Mouse (Mus musculus) kidney, embryonic 15.5 days (tissue): ENCODE results near the gene Cacng7. TPM values are rescaled to one million over a fixed set of nuclear protein-coding genes. Genes with fewer than 3 reads are reported as not detected.
A peak's percentile ranks its signal among the peaks of the same experiment; 100 is the strongest.

Experiments used
- ATAC-seq: fragments of 200-750 bp; cut with Nextera tagmentation; replicated peaks from 2 replicates; pipeline ENCODE4 v1.8.0; 2017; ENCODE audit warnings: moderate TSS enrichment; ENCODE audit not compliant: low FRiP score
- H3K27ac ChIP-seq: fragments of 300-500 bp; sonication (generic); 2 replicates; pipeline ENCODE4 v1.5.1; 2015; ENCODE audit warnings: mild to moderate bottlenecking, inconsistent platforms
- H3K27me3 ChIP-seq: fragments of 300-500 bp; sonication (generic); 2 replicates; pipeline ENCODE4 v1.6.1; 2015; ENCODE audit warnings: inconsistent platforms
- H3K36me3 ChIP-seq: fragments of 300-500 bp; sonication (generic); 2 replicates; pipeline ENCODE4 v1.6.1; 2015; ENCODE audit warnings: inconsistent platforms
- H3K4me1 ChIP-seq: fragments of 300-500 bp; sonication (generic); 2 replicates; pipeline ENCODE4 v1.6.1; 2015; ENCODE audit warnings: inconsistent platforms
- H3K4me2 ChIP-seq: fragments of 300-500 bp; sonication (generic); 2 replicates; pipeline ENCODE4 v1.6.1; 2015; ENCODE audit warnings: moderate library complexity, mild to moderate bottlenecking, inconsistent platforms
- H3K4me3 ChIP-seq: fragments of 300-500 bp; sonication (generic); replicated peaks from 2 replicates; pipeline ENCODE4 v1.5.1; 2015; ENCODE audit warnings: mild to moderate bottlenecking, inconsistent platforms
- H3K9ac ChIP-seq: fragments of 300-500 bp; sonication (generic); 2 replicates; pipeline ENCODE4 v1.6.1; 2015; ENCODE audit warnings: mild to moderate bottlenecking, inconsistent platforms
- H3K9me3 ChIP-seq: fragments of 300-500 bp; sonication (generic); replicated peaks from 2 replicates; pipeline ENCODE4 v1.6.1; 2016; ENCODE audit warnings: inconsistent platforms
- WGBS: fragments of 180-500 bp; shearing (Covaris S2); methylation state at CpG from one replicate; pipeline ENCODE4 v1.1.7; 2015; ENCODE audit warnings: mixed read lengths; 5-methylcytosine and 5-hydroxymethylcytosine counted together
- polyA plus RNA-seq: library from polyadenylated mRNA; unstranded; fragments of >200 nt; fragmentation: Nextera tagmentation; extraction: Ambion mirVana; gene quantifications from 2 replicates; pipeline ENCODE4 v1.2.1, GENCODE M21; 2015

The Cacng7 gene
- polyA plus RNA-seq, 1 experiment from 2014 or later, result 1.00 TPM

GRCm38 (mm10) chr7:3354850-3355249, 22.1 kb downstream of the Cacng7 start:
- H3K9ac ChIP-seq, result no peak overlapping the region
- peaks cover 6% of the 10 kb centered on the region for H3K36me3 ChIP-seq
- H3K27me3 ChIP-seq, result no peaks in the 10 kb centered on the region
- H3K4me2 ChIP-seq, result no peak overlapping the region
- H3K4me3 ChIP-seq, result no peak overlapping the region
- H3K4me1 ChIP-seq, result no peaks in the 10 kb centered on the region
- no peaks in the 10 kb centered on the region for H3K9me3 ChIP-seq
- no peak overlapping the region for H3K27ac ChIP-seq
- ATAC-seq, result no peak
- 90% methylated on average over 6 of the region's 6 CpGs for WGBS

GRCm38 (mm10) chr7:3360678-3361077, 27.9 kb downstream of the Cacng7 start:
- H3K4me1 ChIP-seq, result no peaks in the 10 kb centered on the region
- H3K36me3 ChIP-seq, result peaks cover 6% of the 10 kb centered on the region; the same call in 1 of the 2 replicates
- no peak overlapping the region for H3K4me2 ChIP-seq
- 93% methylated on average over 1 of the region's 1 CpGs for WGBS
- no peak for ATAC-seq
- H3K9ac ChIP-seq, result no peak overlapping the region
- H3K9me3 ChIP-seq, result no peaks in the 10 kb centered on the region
- no peaks in the 10 kb centered on the region for H3K27me3 ChIP-seq
- no peak overlapping the region for H3K27ac ChIP-seq
- H3K4me3 ChIP-seq, result no peak overlapping the region

GRCm38 (mm10) chr7:3365547-3366279, 33.0 kb downstream of the Cacng7 start:
- 43% methylated on average over 11 of the region's 11 CpGs for WGBS
- no peak overlapping the region for H3K4me2 ChIP-seq
- ATAC-seq, result no peak

GRCm38 (mm10) chr7:3366705-3367516, 34.2 kb downstream of the Cacng7 start:
- ATAC-seq, result peak; percentile 47; the same call in 1 of the 2 replicates
- Histone ChIP-seq H3K9ac (no peak overlapping the region), H3K4me1 (peaks cover 20% of the 10 kb centered on the region), H3K9me3 (no peaks in the 10 kb centered on the region), H3K36me3 (no peaks in the 10 kb centered on the region), H3K4me3 (peak overlapping the region; percentile 19), H3K27ac (no peak overlapping the region), H3K4me2 (peak overlapping the region; percentile 55), H3K27me3 (peaks cover 16% of the 10 kb centered on the region)
- 11% methylated on average over 42 of the region's 42 CpGs for WGBS

More at GRCm38 (mm10) chr7:3365547-3366279, 33.0 kb downstream of the Cacng7 start:
- no peak overlapping the region for H3K27ac ChIP-seq
- H3K4me1 ChIP-seq, result peaks cover 18% of the 10 kb centered on the region
- H3K9ac ChIP-seq, result no peak overlapping the region
- no peak overlapping the region for H3K4me3 ChIP-seq
- H3K27me3 ChIP-seq, result peaks cover 16% of the 10 kb centered on the region
- no peaks in the 10 kb centered on the region for H3K36me3 ChIP-seq
- no peaks in the 10 kb centered on the region for H3K9me3 ChIP-seq

GRCm38 (mm10) chr7:3367569-3367968, 34.8 kb downstream of the Cacng7 start:
- no peak overlapping the region for H3K9ac ChIP-seq
- peaks cover 21% of the 10 kb centered on the region for H3K4me1 ChIP-seq
- peaks cover 16% of the 10 kb centered on the region for H3K27me3 ChIP-seq
- H3K9me3 ChIP-seq, result no peaks in the 10 kb centered on the region
- H3K4me2 ChIP-seq, result peak overlapping the region; percentile 55
- no peaks in the 10 kb centered on the region for H3K36me3 ChIP-seq
- H3K4me3 ChIP-seq, result peak overlapping the region; percentile 19
- no peak overlapping the region for H3K27ac ChIP-seq
- WGBS, result 11% methylated on average over 11 of the region's 11 CpGs
- no peak for ATAC-seq

- WGBS, result 39% methylated on average over 12 of the region's 12 CpGs
- Histone ChIP-seq H3K9me3 (no peaks in the 10 kb centered on the region), H3K4me2 (no peak overlapping the region), H3K36me3 (no peaks in the 10 kb centered on the region), H3K4me1 (peaks cover 22% of the 10 kb centered on the region), H3K9ac (no peak overlapping the region), H3K27me3 (peaks cover 16% of the 10 kb centered on the region), H3K27ac (no peak overlapping the region), H3K4me3 (no peak overlapping the region)
- ATAC-seq, result no peak
Measured at GRCm38 (mm10) chr7:3368311-3368710, 35.6 kb downstream of the Cacng7 start.

GRCm38 (mm10) chr7:3369189-3369588, 36.4 kb downstream of the Cacng7 start:
- Histone ChIP-seq H3K4me1 (peaks cover 22% of the 10 kb centered on the region), H3K9me3 (no peaks in the 10 kb centered on the region), H3K4me3 (no peak overlapping the region), H3K27me3 (peaks cover 16% of the 10 kb centered on the region), H3K4me2 (no peak overlapping the region), H3K27ac (no peak overlapping the region), H3K36me3 (no peaks in the 10 kb centered on the region), H3K9ac (no peak overlapping the region)
- ATAC-seq, result no peak
- 78% methylated on average over 6 of the region's 6 CpGs for WGBS

- Histone ChIP-seq H3K27ac (no peak overlapping the region), H3K4me1 (peaks cover 22% of the 10 kb centered on the region), H3K4me2 (no peak overlapping the region), H3K9ac (no peak overlapping the region), H3K36me3 (no peaks in the 10 kb centered on the region), H3K4me3 (no peak overlapping the region), H3K9me3 (no peaks in the 10 kb centered on the region), H3K27me3 (peaks cover 16% of the 10 kb centered on the region)
- 39% methylated on average over 4 of the region's 4 CpGs for WGBS
- no peak for ATAC-seq
Measured at GRCm38 (mm10) chr7:3370407-3370806, 37.7 kb downstream of the Cacng7 start.

GRCm38 (mm10) chr7:3372376-3372775, 39.6 kb downstream of the Cacng7 start:
- Histone ChIP-seq H3K9me3 (no peaks in the 10 kb centered on the region), H3K4me1 (peaks cover 13% of the 10 kb centered on the region), H3K4me3 (no peak overlapping the region), H3K27me3 (peaks cover 7% of the 10 kb centered on the region), H3K9ac (no peak overlapping the region), H3K4me2 (no peak overlapping the region), H3K27ac (no peak overlapping the region), H3K36me3 (no peaks in the 10 kb centered on the region)
- no peak for ATAC-seq
- 42% methylated on average over 2 of the region's 2 CpGs for WGBS

DNA sequence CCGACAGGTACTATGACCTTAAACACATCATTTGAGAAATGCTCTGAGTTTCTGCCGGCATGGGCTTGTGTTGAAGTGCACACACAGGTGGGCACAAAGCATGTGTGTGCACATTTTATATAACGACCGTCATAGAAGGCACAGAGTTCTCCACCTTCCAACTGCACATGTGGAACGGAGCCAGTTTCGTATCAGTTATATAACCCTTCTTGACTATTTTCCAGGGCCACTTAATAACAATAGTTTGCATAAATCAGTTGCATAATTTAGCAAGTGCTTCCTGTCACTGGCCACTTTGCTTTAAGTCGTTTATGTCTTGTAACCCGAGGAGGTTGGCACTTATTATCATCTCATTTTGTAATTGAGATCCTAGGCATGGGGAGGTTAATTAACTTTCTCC, 41.0 kb downstream of the Cacng7 start:
- H3K9me3 ChIP-seq, result no peaks in the 10 kb centered on the region
- H3K27ac ChIP-seq, result no peak overlapping the region
- no peak overlapping the region for H3K9ac ChIP-seq
- H3K36me3 ChIP-seq, result no peaks in the 10 kb centered on the region
- no peaks in the 10 kb centered on the region for H3K27me3 ChIP-seq
- ATAC-seq, result no peak
- WGBS, result 77% methylated on average over 8 of the region's 8 CpGs
- no peak overlapping the region for H3K4me3 ChIP-seq
- H3K4me1 ChIP-seq, result 0 out of 2 replicates have a peak, but pooled peaks cover 5% of the 10 kb centered on the region
- H3K4me2 ChIP-seq, result no peak overlapping the region

GRCm38 (mm10) chr7:3376831-3377230, 44.1 kb downstream of the Cacng7 start:
- Histone ChIP-seq H3K4me2 (no peak overlapping the region), H3K4me1 (0 out of 2 replicates have a peak, but pooled peaks cover 2% of the 10 kb centered on the region), H3K36me3 (no peaks in the 10 kb centered on the region), H3K9ac (no peak overlapping the region), H3K27me3 (no peaks in the 10 kb centered on the region), H3K4me3 (no peak overlapping the region), H3K27ac (no peak overlapping the region), H3K9me3 (no peaks in the 10 kb centered on the region)
- no peak for ATAC-seq
- 49% methylated on average over 4 of the region's 4 CpGs for WGBS

DNA sequence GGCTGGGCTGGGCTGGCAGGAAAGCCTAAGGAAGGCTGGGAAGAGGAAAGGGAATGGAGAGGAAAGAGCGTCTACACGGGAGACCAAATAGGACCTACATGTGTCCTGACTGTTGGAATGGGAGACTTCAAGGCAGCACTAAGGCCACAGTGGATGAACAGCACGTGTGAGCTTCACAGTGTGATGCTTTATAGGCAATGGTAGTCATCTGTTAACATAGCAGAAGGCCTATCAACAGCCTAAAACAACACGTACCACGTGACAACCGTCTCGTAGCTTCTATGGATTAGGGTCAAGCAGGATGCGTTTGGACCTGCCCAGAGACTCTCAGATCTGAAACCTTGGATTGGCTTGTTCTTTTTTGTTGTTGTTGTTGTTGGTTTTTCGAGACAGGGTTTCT, 49.4 kb downstream of the Cacng7 start:
- no peaks in the 10 kb centered on the region for H3K27me3 ChIP-seq
- H3K4me3 ChIP-seq, result no peak overlapping the region
- WGBS, result 85% methylated on average over 9 of the region's 9 CpGs

More for the DNA sequence above, 49.4 kb downstream of the Cacng7 start:
- H3K36me3 ChIP-seq, result no peaks in the 10 kb centered on the region
- H3K9me3 ChIP-seq, result no peaks in the 10 kb centered on the region
- no peak overlapping the region for H3K27ac ChIP-seq
- no peak for ATAC-seq
- H3K4me1 ChIP-seq, result no peaks in the 10 kb centered on the region
- H3K9ac ChIP-seq, result no peak overlapping the region
- H3K4me2 ChIP-seq, result no peak overlapping the region
